Mouse (Mus musculus): ENCODE measurements around the gene Ppp1r15a.
"Not testable (repeated sequence)": the region's sequence is repeated elsewhere in the genome, so short reads cannot be mapped to it uniquely, and the experiment has no call there.

Ppp1r15a gene

GRCm38 (mm10) chr7:45484985-45485384 lies 41.1 kb downstream of the Ppp1r15a start:
- DNase-seq (ENCODE audit: low spot score) = not testable (repeated sequence)

GRCm38 (mm10) chr7:45482166-45482565 lies 43.9 kb downstream of the Ppp1r15a start:
- no peak for DNase-seq (ENCODE audit: low spot score)

- DNase-seq (ENCODE audit: low spot score) = peak; percentile 84
These were observed 44.6 kb downstream of the Ppp1r15a start, which contains the start of gene Tulp2 for GRCm38 (mm10) chr7:45481374-45481927. TSS of gene Tulp2 (plus strand) at chr7:45481877.

GRCm38 (mm10) chr7:45480310-45480709 lies 45.8 kb downstream of the Ppp1r15a start:
- not testable (repeated sequence) for DNase-seq (ENCODE audit: low spot score)

GRCm38 (mm10) chr7:45478774-45479173 lies 47.3 kb downstream of the Ppp1r15a start:
- DNase-seq (ENCODE audit: low spot score) = no peak

- peak; percentile 81 for DNase-seq (ENCODE audit: low spot score)
These were observed 49.1 kb downstream of the Ppp1r15a start for GRCm38 (mm10) chr7:45477003-45477402.

GRCm38 (mm10) chr7:45476453-45476852 lies 49.6 kb downstream of the Ppp1r15a start:
- no peak for DNase-seq (ENCODE audit: low spot score)

GRCm38 (mm10) chr7:45475291-45475969 lies 50.6 kb downstream of the Ppp1r15a start:
- no peak for DNase-seq (ENCODE audit: low spot score)

Measured in embryo, embryonic 10.5 days (tissue).